Mouse (Mus musculus): ENCODE measurements around the gene Dcxr. TPM values are rescaled to one million over a fixed set of nuclear protein-coding genes. Genes with fewer than 3 reads are reported as not detected.

Gene Dcxr
- 317 and 369 TPM in 2 replicates for polyA plus RNA-seq (2012; rRNA removed)

GRCm38 (mm10) chr11:120727169-120727527 lies at the start of gene Dcxr:
Gene Dcxr (minus strand): TSS chr11:120727281.

GRCm38 (mm10) chr11:120762672-120763041 lies 35.6 kb upstream of the Dcxr start, which contains the start of gene Hmga1b:
Gene Hmga1b (plus strand): TSS chr11:120762794.

GRCm38 (mm10) chr11:120731858-120732680 lies 5.0 kb upstream of the Dcxr start, which contains the start of gene Cbr2:
Gene Cbr2 (minus strand): TSS chr11:120732114.

GRCm38 (mm10) chr11:120721124-120722066 lies 5.7 kb downstream of the Dcxr start, which contains the start of gene Rac3:
Gene Rac3 (plus strand): TSS chr11:120721470.

GRCm38 (mm10) chr11:120713580-120714518 lies 13.2 kb downstream of the Dcxr start, which contains the start of the genes Cenpx and Lrrc45:
Gene Cenpx (minus strand): TSS chr11:120713738.
Gene Lrrc45 (plus strand): TSS chr11:120713925.

Other genes with a start within 250 kb of the Dcxr start
- 115 and 155 TPM in 2 replicates for gene Mrpl12, start 242.7 kb downstream of the Dcxr start, polyA plus RNA-seq (2012; rRNA removed)
- 226 and 229 TPM in 2 replicates for gene Slc25a10, start 235.4 kb downstream of the Dcxr start, polyA plus RNA-seq (2012; rRNA removed)
- 2.3 and 3.3 TPM in 2 replicates for gene Gcgr, start 196.6 kb downstream of the Dcxr start, polyA plus RNA-seq (2012; rRNA removed)
- 185 and 195 TPM in 2 replicates for gene Mcrip1, start 177.6 kb downstream of the Dcxr start, polyA plus RNA-seq (2012; rRNA removed)
- gene Ppp1r27, start 176.1 kb downstream of the Dcxr start, polyA plus RNA-seq (2012; rRNA removed): not detected in 2 replicates
- 355 TPM in 2 replicates for gene P4hb, start 154.0 kb downstream of the Dcxr start, polyA plus RNA-seq (2012; rRNA removed)
- 779 and 887 TPM in 2 replicates for gene Arhgdia, start 145.7 kb downstream of the Dcxr start, polyA plus RNA-seq (2012; rRNA removed)
- gene Alyref, start 128.9 kb downstream of the Dcxr start, polyA plus RNA-seq (2012; rRNA removed): 30.8 and 42.7 TPM in 2 replicates
- 189 and 219 TPM in 2 replicates for gene Anapc11, start 128.9 kb downstream of the Dcxr start, polyA plus RNA-seq (2012; rRNA removed)
- 2.6 and 4.4 TPM in 2 replicates for gene Npb, start 118.8 kb downstream of the Dcxr start, polyA plus RNA-seq (2012; rRNA removed)
- gene Pcyt2, start 109.3 kb downstream of the Dcxr start, polyA plus RNA-seq (2012; rRNA removed): 279 and 305 TPM in 2 replicates
- 77.5 and 98.2 TPM in 2 replicates for gene Sirt7, start 102.0 kb downstream of the Dcxr start, polyA plus RNA-seq (2012; rRNA removed)
- gene Mafg, start 93.7 kb downstream of the Dcxr start, polyA plus RNA-seq (2012; rRNA removed): 75.0 and 78.0 TPM in 2 replicates
- 10.8 and 14.3 TPM in 2 replicates for gene Pycr1, start 83.5 kb downstream of the Dcxr start, polyA plus RNA-seq (2012; rRNA removed)
- 0.18 TPM in 1 of 2 replicates, not detected in the other for gene Myadml2, start 79.1 kb downstream of the Dcxr start, polyA plus RNA-seq (2012; rRNA removed)
- 12.7 and 13.6 TPM in 2 replicates for gene Notum, start 66.1 kb downstream of the Dcxr start, polyA plus RNA-seq (2012; rRNA removed)
- 130 and 142 TPM in 2 replicates for gene Aspscr1, start 54.3 kb downstream of the Dcxr start, polyA plus RNA-seq (2012; rRNA removed)
- 57.2 and 79.0 TPM in 2 replicates for gene Cenpx, start 13.5 kb downstream of the Dcxr start, polyA plus RNA-seq (2012; rRNA removed)
- gene Lrrc45, start 13.4 kb downstream of the Dcxr start, polyA plus RNA-seq (2012; rRNA removed): 97.4 and 99.6 TPM in 2 replicates
- 54.5 and 76.4 TPM in 2 replicates for gene Rac3, start 5.8 kb downstream of the Dcxr start, polyA plus RNA-seq (2012; rRNA removed)
- 193 and 267 TPM in 2 replicates for gene Cbr2, start 4.8 kb upstream of the Dcxr start, polyA plus RNA-seq (2012; rRNA removed)
- 0.31 and 7.3 TPM in 2 replicates for gene Hmga1b, start 35.5 kb upstream of the Dcxr start, polyA plus RNA-seq (2012; rRNA removed)
- 74.0 and 77.8 TPM in 2 replicates for gene Rfng, start 56.9 kb upstream of the Dcxr start, polyA plus RNA-seq (2012; rRNA removed)
- gene Gps1, start 57.0 kb upstream of the Dcxr start, polyA plus RNA-seq (2012; rRNA removed): 283 and 304 TPM in 2 replicates
- gene Dus1l, start 69.1 kb upstream of the Dcxr start, polyA plus RNA-seq (2012; rRNA removed): 54.8 and 64.2 TPM in 2 replicates
- gene Fasn, start 97.3 kb upstream of the Dcxr start, polyA plus RNA-seq (2012; rRNA removed): 1,315 and 1,722 TPM in 2 replicates
- gene Ccdc57, start 205.6 kb upstream of the Dcxr start, polyA plus RNA-seq (2012; rRNA removed): 6.1 and 6.7 TPM in 2 replicates
- gene Slc16a3, start 221.2 kb upstream of the Dcxr start, polyA plus RNA-seq (2012; rRNA removed): 41.9 and 46.1 TPM in 2 replicates

Data from ovary, adult 2 months (tissue).